Mouse (Mus musculus) megakaryocyte, adult 5-6 weeks (primary cell): ENCODE measurements around the gene Aldh5a1. TPM values are rescaled to one million over a fixed set of nuclear protein-coding genes. Genes with fewer than 3 reads are reported as not detected.

Source experiments
- ATAC-seq: 2 replicates; pipeline ENCODE4 v1.8.0; 2016; ENCODE audit warnings: mild to moderate bottlenecking, inconsistent platforms; ENCODE audit not compliant: poor library complexity, severe bottlenecking
- total RNA-seq, 2 experiments: library from RNA; stranded (forward) in 1 of 2; stranded (reverse) in 1 of 2; fragments of 153-499, 151-499 nt in 1 of 2; fragments of 221-1000, 200-1000 nt in 1 of 2; gene quantifications; 2 replicates each; pipeline versions ENCODE4 v1.2.3 to v1.2.4; 2015 to 2017

Aldh5a1 gene
- total RNA-seq, 2 experiments from 2014 or later: 0.89 to 1.1 TPM

- peak; percentile 41 for ATAC-seq
These were observed 342 bp upstream of the Aldh5a1 start for GRCm38 (mm10) chr13:24937839-24938166.

- no peak for ATAC-seq
These were observed 721 bp downstream of the Aldh5a1 start for GRCm38 (mm10) chr13:24936772-24937107.

- no peak for ATAC-seq
These were observed 4.3 kb downstream of the Aldh5a1 start for GRCm38 (mm10) chr13:24933199-24933598.

GRCm38 (mm10) chr13:24930591-24930990, 6.9 kb downstream of the Aldh5a1 start:
- no peak for ATAC-seq

GRCm38 (mm10) chr13:24923991-24924390, 13.5 kb downstream of the Aldh5a1 start:
- no peak for ATAC-seq

- no peak for ATAC-seq
These were observed 16.2 kb downstream of the Aldh5a1 start for GRCm38 (mm10) chr13:24921281-24921680.

- ATAC-seq: peak; percentile 80
These were observed 17.0 kb downstream of the Aldh5a1 start for GRCm38 (mm10) chr13:24920333-24920977.

GRCm38 (mm10) chr13:24915831-24916230, 21.6 kb downstream of the Aldh5a1 start:
- no peak for ATAC-seq

GRCm38 (mm10) chr13:24914915-24915314, 22.5 kb downstream of the Aldh5a1 start:
- ATAC-seq: no peak

- no peak for ATAC-seq
These were observed 23.9 kb downstream of the Aldh5a1 start for GRCm38 (mm10) chr13:24913576-24913975.

GRCm38 (mm10) chr13:24909112-24909511, 28.3 kb downstream of the Aldh5a1 start:
- no peak for ATAC-seq

- ATAC-seq: no peak
These were observed 30.5 kb downstream of the Aldh5a1 start for GRCm38 (mm10) chr13:24906831-24907570.

- no peak for ATAC-seq
These were observed 32.0 kb downstream of the Aldh5a1 start for GRCm38 (mm10) chr13:24905422-24905821.

- ATAC-seq: no peak
These were observed 34.0 kb downstream of the Aldh5a1 start for GRCm38 (mm10) chr13:24903412-24903811.

GRCm38 (mm10) chr13:24901916-24902315, 35.5 kb downstream of the Aldh5a1 start:
- ATAC-seq: no peak

- ATAC-seq: no peak
These were observed 43.6 kb downstream of the Aldh5a1 start for GRCm38 (mm10) chr13:24893880-24894279.

- no peak for ATAC-seq
These were observed 44.9 kb downstream of the Aldh5a1 start for GRCm38 (mm10) chr13:24892516-24892915.

- no peak for ATAC-seq
These were observed 47.9 kb downstream of the Aldh5a1 start for GRCm38 (mm10) chr13:24889554-24889953.

GRCm38 (mm10) chr13:24882411-24882810, 55.0 kb downstream of the Aldh5a1 start:
- ATAC-seq: no peak

GRCm38 (mm10) chr13:24880704-24881103, 56.8 kb downstream of the Aldh5a1 start:
- ATAC-seq: no peak

- no peak for ATAC-seq
These were observed 57.3 kb downstream of the Aldh5a1 start for GRCm38 (mm10) chr13:24880208-24880607.

GRCm38 (mm10) chr13:24879359-24880040, 58.0 kb downstream of the Aldh5a1 start:
- no peak for ATAC-seq
